Mouse (Mus musculus): ENCODE measurements around the gene Sirt5. TPM values are rescaled to one million over a fixed set of nuclear protein-coding genes. Genes with fewer than 3 reads are reported as not detected.

Sirt5 gene
- total and polyA plus RNA-seq, 3 experiments: 5.2 to 5.5 (median 5.5) TPM

DNA sequence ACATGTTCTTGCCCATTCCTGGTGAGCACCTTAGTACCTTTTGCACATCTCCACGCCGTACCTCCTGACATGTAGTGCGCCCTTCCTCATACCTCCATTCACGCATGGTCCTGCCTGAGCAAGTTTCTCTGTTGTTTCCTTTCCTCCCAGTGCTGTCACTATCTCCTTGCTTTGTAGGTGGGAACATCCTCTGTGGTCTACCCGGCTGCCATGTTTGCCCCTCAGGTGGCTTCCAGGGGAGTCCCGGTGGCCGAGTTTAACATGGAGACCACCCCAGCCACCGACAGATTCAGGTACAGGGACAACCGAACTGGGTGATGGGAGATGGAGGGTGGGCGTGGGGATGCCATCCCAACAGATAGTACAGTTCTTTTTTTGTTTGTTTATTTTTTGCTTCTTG is 20.0 kb downstream of the Sirt5 start:
- ATAC-seq (ENCODE audit: extremely low read depth, insufficient number of reproducible peaks, low FRiP score, poor library complexity, severe bottlenecking): no peak

DNA sequence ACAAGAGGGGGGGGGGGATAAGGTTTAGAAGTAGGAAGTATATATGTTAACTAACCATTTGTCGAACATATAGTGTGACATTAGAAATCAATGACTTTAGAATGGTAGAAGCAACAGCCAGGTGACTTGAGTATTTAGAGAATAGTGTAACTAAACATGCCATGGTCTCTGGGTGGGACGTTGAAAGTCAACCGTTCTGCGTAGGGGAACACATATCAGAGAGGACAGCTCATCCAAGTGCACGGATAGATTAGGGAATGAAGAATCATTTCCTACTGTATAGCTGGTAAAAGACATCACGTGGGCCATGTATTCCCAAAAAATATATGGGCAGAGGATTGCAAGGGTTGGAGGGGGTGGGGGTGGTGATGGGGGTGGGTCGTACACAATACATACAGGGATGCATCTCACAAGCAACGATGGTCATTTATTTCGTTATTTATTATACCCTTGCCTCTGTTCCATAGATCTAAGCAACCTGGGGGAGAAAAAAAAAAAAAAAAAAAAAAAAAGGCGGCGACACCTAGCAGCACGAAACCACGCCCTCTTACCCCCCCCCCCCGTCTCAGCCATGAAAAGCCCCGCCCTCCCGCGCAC is 32.5 kb downstream of the Sirt5 start:
- Histone ChIP-seq H3K4me1 (ENCODE audit: insufficient read depth, low read depth, low read length) (peaks cover 21% of the 10 kb centered on the region), H3K4me3 (ENCODE audit: low read depth, low read length) (peak overlapping the region; percentile 94; the same call in 1 of the 2 replicates), H3K27me3 (ENCODE audit: insufficient read depth, low read length) (no peaks in the 10 kb centered on the region), H3K36me3 (replicated peaks) (peaks cover 48% of the 10 kb centered on the region), H3K9me3 (replicated peaks) (0 out of 2 replicates have a peak, but pooled peaks cover 3% of the 10 kb centered on the region)
- no peak for DNase-seq (ENCODE audit: low spot score)
- TF ChIP-seq CTCF (IDR thresholded peaks at IDR 0.05; ENCODE audit: low read depth, low read length) (no peak), GATA2 (IDR thresholded peaks at IDR 0.05; ENCODE audit: borderline replicate concordance, low read depth, low read length) (no peak), TAL1 (conservative IDR thresholded peaks at IDR 0.05; ENCODE audit: low read depth, low read length) (no peak), POLR2AphosphoS5 (IDR thresholded peaks at IDR 0.05; ENCODE audit: insufficient replicate concordance, low read depth, low read length) (no peak), GATA1 (IDR thresholded peaks at IDR 0.05; ENCODE audit: borderline replicate concordance, low read length) (no peak)
- no peak for ATAC-seq (ENCODE audit: extremely low read depth, insufficient number of reproducible peaks, low FRiP score, poor library complexity, severe bottlenecking)

More for the DNA sequence above, 20.0 kb downstream of the Sirt5 start:
- no peak for DNase-seq (ENCODE audit: low spot score)
- no peaks in the 10 kb centered on the region for H3K36me3 ChIP-seq (replicated peaks)
- peaks cover 3% of the 10 kb centered on the region for H3K27me3 ChIP-seq (ENCODE audit: insufficient read depth, low read length)
- H3K4me3 ChIP-seq (ENCODE audit: low read depth, low read length): no peak overlapping the region
- TF ChIP-seq CTCF (IDR thresholded peaks at IDR 0.05; ENCODE audit: low read depth, low read length): no peak
- no peak for TF ChIP-seq POLR2AphosphoS5 (IDR thresholded peaks at IDR 0.05; ENCODE audit: insufficient replicate concordance, low read depth, low read length)
- no peak for TF ChIP-seq TAL1 (conservative IDR thresholded peaks at IDR 0.05; ENCODE audit: low read depth, low read length)
- no peak for TF ChIP-seq GATA1 (IDR thresholded peaks at IDR 0.05; ENCODE audit: borderline replicate concordance, low read length)
- TF ChIP-seq GATA2 (IDR thresholded peaks at IDR 0.05; ENCODE audit: borderline replicate concordance, low read depth, low read length): no peak
- H3K4me1 ChIP-seq (ENCODE audit: insufficient read depth, low read depth, low read length): no peaks in the 10 kb centered on the region
- no peaks in the 10 kb centered on the region for H3K9me3 ChIP-seq (replicated peaks)

DNA sequence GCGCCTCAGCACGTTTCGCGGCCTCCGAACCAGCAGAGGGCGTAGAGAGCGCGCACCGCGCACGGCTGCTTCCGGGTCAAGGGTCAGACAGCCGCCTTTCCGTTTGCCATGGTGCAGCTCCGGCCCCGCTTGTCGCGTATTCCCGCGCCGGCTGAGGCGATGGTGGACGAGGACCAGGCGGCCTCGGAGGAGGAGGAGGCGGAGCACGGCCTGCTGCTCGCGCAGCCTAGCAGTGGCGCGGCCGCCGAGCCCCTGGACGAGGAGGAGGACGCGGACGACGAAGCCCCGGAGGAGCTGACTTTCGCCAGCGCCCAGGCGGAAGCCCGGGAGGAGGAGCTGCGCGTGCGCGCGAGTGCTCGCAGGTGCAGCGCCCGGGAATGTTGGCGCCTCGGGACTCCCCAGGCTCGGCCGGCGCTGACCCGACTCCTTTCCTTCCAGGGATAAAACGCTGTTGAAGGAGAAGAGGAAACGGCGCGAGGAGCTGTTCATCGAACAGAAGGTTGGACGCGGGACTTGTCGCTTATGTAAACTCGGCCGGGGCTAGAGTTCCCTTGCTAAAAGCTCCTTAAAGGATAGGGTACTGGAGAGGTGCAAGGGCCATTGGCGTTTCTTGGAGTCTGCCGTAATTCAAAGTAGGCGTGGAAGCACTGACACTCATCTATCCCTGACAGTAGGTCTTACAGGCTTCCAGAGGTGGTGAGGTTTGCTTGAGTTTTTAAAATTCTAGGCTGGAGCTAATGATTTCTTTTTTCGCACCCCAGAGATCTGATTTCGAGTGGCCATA is 33.2 kb downstream of the Sirt5 start, which contains the start of gene Nol7:
TSS of gene Nol7 (plus strand) at position 94 of the 784 bp plus-strand sequence.
- Histone ChIP-seq H3K36me3 (replicated peaks) (peaks cover 55% of the 10 kb centered on the region), H3K9me3 (replicated peaks) (0 out of 2 replicates have a peak, but pooled peaks cover 3% of the 10 kb centered on the region), H3K4me1 (ENCODE audit: insufficient read depth, low read depth, low read length) (peaks cover 21% of the 10 kb centered on the region), H3K4me3 (ENCODE audit: low read depth, low read length) (peak within 1 kb of the TSS; percentile 94), H3K27me3 (ENCODE audit: insufficient read depth, low read length) (no peaks in the 10 kb centered on the region)
- ATAC-seq (ENCODE audit: extremely low read depth, insufficient number of reproducible peaks, low FRiP score, poor library complexity, severe bottlenecking): peak; percentile 84
- TF ChIP-seq GATA2 (IDR thresholded peaks at IDR 0.05; ENCODE audit: borderline replicate concordance, low read depth, low read length): no peak
- peak; percentile 30; the same call in 1 of the 2 replicates for TF ChIP-seq CTCF (IDR thresholded peaks at IDR 0.05; ENCODE audit: low read depth, low read length)
- no peak for TF ChIP-seq POLR2AphosphoS5 (IDR thresholded peaks at IDR 0.05; ENCODE audit: insufficient replicate concordance, low read depth, low read length)
- peak; percentile 91 for DNase-seq (ENCODE audit: low spot score)

DNA sequence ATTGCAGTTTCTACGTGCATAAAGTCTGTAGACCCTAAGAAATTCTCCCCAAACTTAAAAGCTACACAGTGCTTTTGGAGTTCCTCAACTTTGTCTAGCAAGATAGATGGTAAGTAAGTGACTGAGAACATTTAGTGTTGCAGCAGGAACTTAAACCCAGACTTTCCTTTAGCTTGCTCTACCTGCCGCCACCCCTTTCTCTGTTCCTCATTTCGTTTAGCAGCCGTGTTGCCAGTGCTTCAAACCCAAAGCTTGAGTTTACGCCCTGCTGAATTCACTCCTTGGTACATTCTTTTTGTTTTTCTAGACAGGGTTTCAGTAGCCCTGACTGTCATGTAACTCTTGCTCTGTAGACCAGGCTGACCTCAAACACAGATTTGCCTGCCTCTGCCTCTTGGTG is 34.3 kb downstream of the Sirt5 start:
- peak; percentile 8 for DNase-seq (ENCODE audit: low spot score)
- H3K4me1 ChIP-seq (ENCODE audit: insufficient read depth, low read depth, low read length): peaks cover 21% of the 10 kb centered on the region
- no peak for ATAC-seq (ENCODE audit: extremely low read depth, insufficient number of reproducible peaks, low FRiP score, poor library complexity, severe bottlenecking)
- H3K36me3 ChIP-seq (replicated peaks): peaks cover 65% of the 10 kb centered on the region
- no peaks in the 10 kb centered on the region for H3K27me3 ChIP-seq (ENCODE audit: insufficient read depth, low read length)
- TF ChIP-seq TAL1 (conservative IDR thresholded peaks at IDR 0.05; ENCODE audit: low read depth, low read length): no peak
- TF ChIP-seq GATA1 (IDR thresholded peaks at IDR 0.05; ENCODE audit: borderline replicate concordance, low read length): no peak
- TF ChIP-seq POLR2AphosphoS5 (IDR thresholded peaks at IDR 0.05; ENCODE audit: insufficient replicate concordance, low read depth, low read length): no peak
- no peak for TF ChIP-seq GATA2 (IDR thresholded peaks at IDR 0.05; ENCODE audit: borderline replicate concordance, low read depth, low read length)
- no peak for TF ChIP-seq CTCF (IDR thresholded peaks at IDR 0.05; ENCODE audit: low read depth, low read length)
- no peaks in the 10 kb centered on the region for H3K9me3 ChIP-seq (replicated peaks)
- H3K4me3 ChIP-seq (ENCODE audit: low read depth, low read length): peak overlapping the region; percentile 94

- Histone ChIP-seq H3K9me3 (replicated peaks) (no peaks in the 10 kb centered on the region), H3K27me3 (ENCODE audit: insufficient read depth, low read length) (no peaks in the 10 kb centered on the region), H3K4me1 (ENCODE audit: insufficient read depth, low read depth, low read length) (no peaks in the 10 kb centered on the region), H3K4me3 (ENCODE audit: low read depth, low read length) (no peak overlapping the region), H3K36me3 (replicated peaks) (peaks cover 81% of the 10 kb centered on the region)
- TF ChIP-seq GATA2 (IDR thresholded peaks at IDR 0.05; ENCODE audit: borderline replicate concordance, low read depth, low read length): no peak
- TF ChIP-seq POLR2AphosphoS5 (IDR thresholded peaks at IDR 0.05; ENCODE audit: insufficient replicate concordance, low read depth, low read length): no peak
- TF ChIP-seq TAL1 (conservative IDR thresholded peaks at IDR 0.05; ENCODE audit: low read depth, low read length): no peak
- TF ChIP-seq CTCF (IDR thresholded peaks at IDR 0.05; ENCODE audit: low read depth, low read length): no peak
- no peak for TF ChIP-seq GATA1 (IDR thresholded peaks at IDR 0.05; ENCODE audit: borderline replicate concordance, low read length)
- DNase-seq (ENCODE audit: low spot score): no peak
- no peak for ATAC-seq (ENCODE audit: extremely low read depth, insufficient number of reproducible peaks, low FRiP score, poor library complexity, severe bottlenecking)
Observed at GRCm38 (mm10) chr13:43412311-43412710, 47.0 kb downstream of the Sirt5 start.

DNA sequence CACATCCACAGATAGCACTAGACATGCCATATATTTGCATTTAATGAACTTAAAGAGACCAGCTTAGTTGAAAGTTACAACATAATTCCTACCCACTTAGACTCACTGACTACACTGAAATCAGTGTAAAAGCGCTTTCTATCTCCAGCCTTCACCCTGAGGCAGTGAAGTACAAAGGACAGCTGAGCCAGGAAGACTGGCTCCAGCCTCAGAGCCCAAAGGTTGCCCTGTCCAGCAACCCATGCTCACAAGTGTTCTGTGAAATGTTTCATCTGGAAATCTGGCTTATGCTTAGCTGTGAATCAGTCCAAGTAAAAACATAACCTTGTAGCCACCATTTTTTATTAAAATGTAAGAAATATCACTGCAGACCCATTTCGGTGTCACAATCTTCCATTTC is 48.3 kb downstream of the Sirt5 start:
- Histone ChIP-seq H3K4me3 (ENCODE audit: low read depth, low read length) (no peak overlapping the region), H3K4me1 (ENCODE audit: insufficient read depth, low read depth, low read length) (no peaks in the 10 kb centered on the region), H3K27me3 (ENCODE audit: insufficient read depth, low read length) (no peaks in the 10 kb centered on the region), H3K9me3 (replicated peaks) (no peaks in the 10 kb centered on the region), H3K36me3 (replicated peaks) (peaks cover 76% of the 10 kb centered on the region)
- DNase-seq (ENCODE audit: low spot score) (no peak), ATAC-seq (ENCODE audit: extremely low read depth, insufficient number of reproducible peaks, low FRiP score, poor library complexity, severe bottlenecking) (no peak)
- no peak for TF ChIP-seq POLR2AphosphoS5 (IDR thresholded peaks at IDR 0.05; ENCODE audit: insufficient replicate concordance, low read depth, low read length)
- TF ChIP-seq GATA1 (IDR thresholded peaks at IDR 0.05; ENCODE audit: borderline replicate concordance, low read length): no peak
- no peak for TF ChIP-seq TAL1 (conservative IDR thresholded peaks at IDR 0.05; ENCODE audit: low read depth, low read length)
- TF ChIP-seq CTCF (IDR thresholded peaks at IDR 0.05; ENCODE audit: low read depth, low read length): no peak
- TF ChIP-seq GATA2 (IDR thresholded peaks at IDR 0.05; ENCODE audit: borderline replicate concordance, low read depth, low read length): no peak
